In the genomic region with DNA sequence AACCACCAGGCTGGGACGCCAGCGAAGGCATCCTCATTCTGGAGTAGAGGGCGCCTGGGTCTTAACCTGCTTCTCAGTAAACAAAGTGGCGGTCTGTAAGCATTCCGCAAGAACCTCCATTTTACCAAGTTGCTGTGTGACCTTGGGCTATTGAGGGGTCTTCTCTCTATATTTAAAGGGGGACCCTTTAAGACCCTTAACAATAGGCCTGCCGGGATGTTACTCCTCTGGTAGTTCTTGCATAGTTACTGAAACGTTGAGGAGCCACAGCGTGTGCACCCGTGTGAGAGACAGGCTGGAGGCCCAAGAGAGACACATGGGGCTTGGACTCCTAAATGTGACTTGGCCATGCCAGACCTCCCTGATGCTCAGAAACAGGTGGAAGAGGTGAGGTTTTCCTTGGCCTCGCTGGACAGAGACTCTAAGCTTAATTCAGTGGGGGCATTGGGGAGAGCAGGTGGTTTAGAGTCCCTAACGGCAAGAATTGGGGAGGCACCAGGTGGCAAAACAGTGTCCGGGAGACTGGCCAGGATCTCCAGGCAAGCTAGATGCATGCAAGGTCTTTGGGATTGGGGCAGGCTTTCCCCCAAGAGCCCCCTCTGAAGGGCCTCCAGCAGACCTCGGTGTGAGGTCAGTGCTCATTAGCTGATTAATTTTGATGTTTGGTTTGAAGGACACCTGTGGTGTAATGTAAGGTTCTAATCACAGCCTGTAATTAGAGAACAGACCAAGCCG, we compare ENCODE assay signal across 8 mouse cellular contexts. TPM values are rescaled to one million over a fixed set of nuclear protein-coding genes. Genes with fewer than 3 reads are reported as not detected.
DNase-seq lines count a peak whose midpoint lies in the region; ATAC-seq and TF ChIP-seq lines count a peak whose summit lies in the region.

No protein-coding gene starts in this region.

- H3K4me3 ChIP-seq in intestine, postnatal 0 days (ENCODE audit: low read depth, low read length) = peak overlapping the region; percentile 80
- H3K4me3 ChIP-seq in olfactory bulb, adult 2 months (ENCODE audit: insufficient read depth, low read depth, low read length) = peak overlapping the region; percentile 97

- H3K4me1 ChIP-seq in intestine, postnatal 0 days (replicated peaks; ENCODE audit: control insufficient read depth, insufficient read depth, low read length) = peaks cover 3% of the 10 kb centered on the region; the same call in 1 of the 2 replicates
- peaks cover 51% of the 10 kb centered on the region for H3K4me1 ChIP-seq in olfactory bulb, adult 2 months (ENCODE audit: control insufficient read depth, insufficient read depth, low read length)

- no peak for TF ChIP-seq POLR2A in olfactory bulb, adult 2 months (IDR thresholded peaks at IDR 0.05; ENCODE audit: insufficient read depth, low read depth, low read length)

- no peaks in the 10 kb centered on the region for H3K9me3 ChIP-seq in intestine, postnatal 0 days (ENCODE audit: control insufficient read depth)

- H3K27ac ChIP-seq in intestine, postnatal 0 days (ENCODE audit: low read depth, low read length) = peak overlapping the region; percentile 91
- H3K27ac ChIP-seq in olfactory bulb, adult 2 months (ENCODE audit: insufficient read depth, low read depth, low read length) = no peak overlapping the region

- no peaks in the 10 kb centered on the region; the same call in 1 of the 2 replicates for H3K36me3 ChIP-seq in intestine, postnatal 0 days (ENCODE audit: control insufficient read depth, insufficient read depth)

- no peak for ATAC-seq in intestine, postnatal 0 days

- DNase-seq in cerebellum, adult 11-12 months = peak; percentile 82
- no peak for DNase-seq in cerebellum, postnatal 4 days (ENCODE audit: low spot score in 2 of 2)
- DNase-seq in thymus, postnatal 25 days = peak; percentile 27
- no peak for DNase-seq in thymus, postnatal 10 days (ENCODE audit: low spot score in 2 of 2)
- DNase-seq in adrenal gland, postnatal 4 days (ENCODE audit: low spot score in 2 of 2) = no peak
- DNase-seq in right cerebral cortex, adult 2 months (ENCODE audit: low spot score in 2 of 2) = no peak

- WGBS in intestine, postnatal 0 days = 12% methylated on average over 14 of the region's 14 CpGs
- WGBS in olfactory bulb, adult 2 months = 30% methylated on average over 14 of the region's 14 CpGs

- no peak for TF ChIP-seq CTCF in intestine, postnatal 0 days (IDR thresholded peaks at IDR 0.05; ENCODE audit: low read depth)
- no peak for TF ChIP-seq CTCF in olfactory bulb, adult 2 months (IDR thresholded peaks at IDR 0.05; ENCODE audit: insufficient read depth, low read depth, low read length)

- no peaks in the 10 kb centered on the region for H3K27me3 ChIP-seq in intestine, postnatal 0 days (replicated peaks; ENCODE audit: control insufficient read depth, insufficient read depth, low read length)

- peak overlapping the region; percentile 81; the same call in 1 of the 2 replicates for H3K9ac ChIP-seq in intestine, postnatal 0 days (ENCODE audit: low read depth, low read length)

- peak overlapping the region; percentile 93 for H3K4me2 ChIP-seq in intestine, postnatal 0 days (replicated peaks; ENCODE audit: low read depth)

RNA-seq across cellular contexts. Expression of a gene that starts 1.8 kb away (rescaled TPM):
- 108 and 116 TPM in 2 replicates for polyA plus RNA-seq in intestine, postnatal 0 days (2015; fragmentation: Nextera tagmentation; extraction: Ambion mirVana)
- polyA plus RNA-seq in olfactory bulb, adult 2 months (2012; ENCODE audit: insufficient read depth, insufficient read length, low replicate concordance, missing spikeins) = not detected in 2 replicates
- 10 to 100 TPM; 41.6 to 44.9 TPM for total RNA-seq in adrenal gland, postnatal 4 days (2021)

RNA-seq across cellular contexts. Expression of a gene that starts 7.5 kb away (rescaled TPM):
- polyA plus RNA-seq in intestine, postnatal 0 days (2015; fragmentation: Nextera tagmentation; extraction: Ambion mirVana) = 80.3 and 83.0 TPM in 2 replicates
- not detected in 2 replicates for polyA plus RNA-seq in olfactory bulb, adult 2 months (2012; ENCODE audit: insufficient read depth, insufficient read length, low replicate concordance, missing spikeins)
- 10 to 100 TPM; 17.4 to 19.1 TPM for total RNA-seq in adrenal gland, postnatal 4 days (2021)

RNA-seq across cellular contexts. Expression of a gene that starts 36.9 kb away (rescaled TPM):
- polyA plus RNA-seq in intestine, postnatal 0 days (2015; fragmentation: Nextera tagmentation; extraction: Ambion mirVana) = 0.47 TPM in 2 replicates
- not detected in 2 replicates for polyA plus RNA-seq in olfactory bulb, adult 2 months (2012; ENCODE audit: insufficient read depth, insufficient read length, low replicate concordance, missing spikeins)
- total RNA-seq in adrenal gland, postnatal 4 days (2021) = 1 to 10 TPM; 1.5 to 6.2 TPM

Comparison
In these comparisons a context has a peak if more than half of its experiments do, and no peak if none do; other contexts are left out.
1. DNase-seq: peak in cerebellum, adult 11-12 months (single experiment) and thymus, postnatal 25 days (single experiment); none in cerebellum, postnatal 4 days (0 of 2), thymus, postnatal 10 days (0 of 2), adrenal gland, postnatal 4 days (0 of 2) and right cerebral cortex, adult 2 months (0 of 2).
2. RNA of a gene that starts 7.5 kb away (polyA plus RNA-seq): 80.3 to 83.0 TPM in intestine, postnatal 0 days; not detected in olfactory bulb, adult 2 months; every median in the first group is over 10 times any median in the second.